Mouse (Mus musculus) neural tube, embryonic 10.5 days (tissue): ENCODE results near the gene Bpifb2.

ENCODE experiments used
- DNase-seq: peaks from one replicate; pipeline ENCODE4 v3.0.0-alpha.2; 2017; ENCODE audit warnings: low spot score; ENCODE audit errors: extremely low spot score

Bpifb2 gene

GRCm38 (mm10) chr2:153931125-153931524 is 56.3 kb downstream of the Bpifb2 start:
- DNase-seq = no peak

GRCm38 (mm10) chr2:153933311-153933710 is 58.5 kb downstream of the Bpifb2 start:
- DNase-seq = no peak

- DNase-seq = no peak
These were observed 60.5 kb downstream of the Bpifb2 start for GRCm38 (mm10) chr2:153935348-153935747.

GRCm38 (mm10) chr2:153937843-153938242 is 63.0 kb downstream of the Bpifb2 start, which contains the start of gene Bpifb4:
TSS of gene Bpifb4 (plus strand) at chr2:153938212.
- no peak for DNase-seq

- peak; percentile 71 for DNase-seq
These were observed 68.7 kb downstream of the Bpifb2 start for GRCm38 (mm10) chr2:153943537-153943936.

- no peak for DNase-seq
These were observed 69.7 kb downstream of the Bpifb2 start for GRCm38 (mm10) chr2:153944567-153944966.
